In the genomic region with DNA sequence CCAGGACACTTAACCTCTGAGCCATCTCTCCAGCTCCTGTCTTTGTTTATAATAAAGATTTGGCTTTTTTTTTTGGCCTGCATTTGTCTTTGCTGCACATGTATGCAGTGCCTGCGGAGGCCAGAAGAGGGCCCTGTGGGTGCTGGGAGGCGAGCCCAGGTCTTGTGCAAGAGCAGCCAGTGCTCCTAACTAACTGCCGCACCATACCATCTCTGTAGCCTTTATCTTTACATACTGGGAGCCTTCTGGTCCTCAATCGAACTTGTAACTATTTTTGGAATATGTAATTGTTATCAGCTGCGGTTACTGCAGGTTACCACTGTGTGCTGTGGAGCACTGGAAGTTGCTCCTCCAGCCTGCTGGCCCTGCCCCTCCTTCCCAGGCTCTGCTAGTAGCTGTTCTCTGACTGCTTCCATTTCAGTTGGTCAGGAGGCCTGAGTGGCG, we compare ENCODE assay signal across 8 mouse cellular contexts. TPM values are rescaled to one million over a fixed set of nuclear protein-coding genes. Genes with fewer than 3 reads are reported as not detected.
DNase-seq lines count a peak whose midpoint lies in the region; ATAC-seq and TF ChIP-seq lines count a peak whose summit lies in the region.

No protein-coding gene starts in this region.

- no peaks in the 10 kb centered on the region for H3K36me3 ChIP-seq in thymus, adult 2 months (ENCODE audit: control insufficient read depth, insufficient read depth, low read length)
- H3K36me3 ChIP-seq in embryonic facial prominence, embryonic 13.5 days = peaks cover 37% of the 10 kb centered on the region
- peaks cover 14% of the 10 kb centered on the region for H3K36me3 ChIP-seq in intestine, embryonic 14.5 days (ENCODE audit: control insufficient read depth, insufficient read depth, low read length)

- H3K27me3 ChIP-seq in thymus, adult 2 months (ENCODE audit: control insufficient read depth, insufficient read depth, low read length) = no peaks in the 10 kb centered on the region
- H3K27me3 ChIP-seq in embryonic facial prominence, embryonic 13.5 days = no peaks in the 10 kb centered on the region
- H3K27me3 ChIP-seq in intestine, embryonic 14.5 days (replicated peaks; ENCODE audit: control insufficient read depth, insufficient read depth, low read length) = no peaks in the 10 kb centered on the region

- no peak for TF ChIP-seq POLR2A in thymus, adult 2 months (IDR thresholded peaks at IDR 0.05; ENCODE audit: control insufficient read depth, extremely low read depth, insufficient read depth, low read length, poor library complexity)

- H3K9me3 ChIP-seq in embryonic facial prominence, embryonic 13.5 days = no peaks in the 10 kb centered on the region
- H3K9me3 ChIP-seq in intestine, embryonic 14.5 days (ENCODE audit: control insufficient read depth, low read length) = no peaks in the 10 kb centered on the region

- no peak for ATAC-seq in embryonic facial prominence, embryonic 13.5 days (ENCODE audit: insufficient number of reproducible peaks, insufficient read depth, low FRiP score, low TSS enrichment, low read depth)
- no peak for ATAC-seq in intestine, embryonic 14.5 days (replicated peaks; ENCODE audit: low FRiP score, low TSS enrichment, low read depth)

- H3K27ac ChIP-seq in thymus, adult 2 months (ENCODE audit: control insufficient read depth, insufficient read depth, low read length) = no peak overlapping the region
- no peak overlapping the region for H3K27ac ChIP-seq in embryonic facial prominence, embryonic 13.5 days
- H3K27ac ChIP-seq in intestine, embryonic 14.5 days (ENCODE audit: low read depth) = no peak overlapping the region

- H3K4me3 ChIP-seq in thymus, adult 2 months (ENCODE audit: control insufficient read depth, insufficient read depth, low read length) = no peak overlapping the region
- no peak overlapping the region for H3K4me3 ChIP-seq in embryonic facial prominence, embryonic 13.5 days
- no peak overlapping the region for H3K4me3 ChIP-seq in intestine, embryonic 14.5 days (ENCODE audit: low read depth, low read length)

- peaks cover 20% of the 10 kb centered on the region for H3K4me1 ChIP-seq in thymus, adult 2 months (replicated peaks; ENCODE audit: control insufficient read depth, insufficient read depth, low read length)
- peaks cover 38% of the 10 kb centered on the region for H3K4me1 ChIP-seq in embryonic facial prominence, embryonic 13.5 days
- H3K4me1 ChIP-seq in intestine, embryonic 14.5 days (replicated peaks; ENCODE audit: control insufficient read depth, insufficient read depth, low read length) = peaks cover 33% of the 10 kb centered on the region

- 0 out of 2 replicates have a peak, but pooled peaks have one; percentile 24 for TF ChIP-seq CTCF in thymus, adult 2 months (IDR thresholded peaks at IDR 0.05; ENCODE audit: borderline replicate concordance, control insufficient read depth, extremely low read depth, insufficient read depth, low read length, poor library complexity)

- 85% methylated on average over 6 of the region's 6 CpGs for WGBS in thymus, adult 2 months
- WGBS in embryonic facial prominence, embryonic 13.5 days = 48% methylated on average over 6 of the region's 6 CpGs
- WGBS in intestine, embryonic 14.5 days = 62% methylated on average over 6 of the region's 6 CpGs

- DNase-seq in cerebellum, adult 8-10 months = peak; percentile 37
- DNase-seq in cerebellum, adult 11-12 months = no peak
- DNase-seq in thymus, adult 2 months = no peak
- no peak for DNase-seq in thymus, postnatal 10 days (ENCODE audit: low spot score in 2 of 2)
- DNase-seq in intestine, embryonic 14.5 days (ENCODE audit: low spot score) = peak; percentile 68
- DNase-seq in lung, postnatal 14 days = peak; percentile 76
- DNase-seq in urinary bladder, postnatal 25 days (ENCODE audit: low spot score) = peak; percentile 34

- no peak overlapping the region for H3K4me2 ChIP-seq in embryonic facial prominence, embryonic 13.5 days
- no peak overlapping the region for H3K4me2 ChIP-seq in intestine, embryonic 14.5 days (ENCODE audit: low read length)

- peak overlapping the region; percentile 27; the same call in 1 of the 2 replicates for H3K9ac ChIP-seq in embryonic facial prominence, embryonic 13.5 days
- no peak overlapping the region for H3K9ac ChIP-seq in intestine, embryonic 14.5 days (ENCODE audit: low read length)

RNA-seq across cellular contexts. Expression of gene Ung, which starts 3.9 kb away (rescaled TPM):
- polyA plus RNA-seq in thymus, adult 2 months (2012; rRNA removed) = 21.7 and 28.9 TPM in 2 replicates
- polyA plus RNA-seq in embryonic facial prominence, embryonic 13.5 days (2015; fragmentation: Nextera tagmentation; extraction: Ambion mirVana) = 43.6 and 48.2 TPM in 2 replicates
- 38.2 and 41.6 TPM in 2 replicates for polyA plus RNA-seq in intestine, embryonic 14.5 days (2014; fragmentation: Nextera tagmentation; extraction: Ambion mirVana)

RNA-seq across cellular contexts. Expression of gene Alkbh2, which starts 6.1 kb away (rescaled TPM):
- 10.5 and 14.5 TPM in 2 replicates for polyA plus RNA-seq in thymus, adult 2 months (2012; rRNA removed)
- polyA plus RNA-seq in embryonic facial prominence, embryonic 13.5 days (2015; fragmentation: Nextera tagmentation; extraction: Ambion mirVana) = 11.7 and 11.8 TPM in 2 replicates
- 9.4 and 12.6 TPM in 2 replicates for polyA plus RNA-seq in intestine, embryonic 14.5 days (2014; fragmentation: Nextera tagmentation; extraction: Ambion mirVana)

RNA-seq across cellular contexts. Expression of gene Acacb, which starts 12.2 kb away (rescaled TPM):
- 20.1 and 24.4 TPM in 2 replicates for polyA plus RNA-seq in thymus, adult 2 months (2012; rRNA removed)
- 2.7 and 3.6 TPM in 2 replicates for polyA plus RNA-seq in embryonic facial prominence, embryonic 13.5 days (2015; fragmentation: Nextera tagmentation; extraction: Ambion mirVana)
- 2.3 and 2.4 TPM in 2 replicates for polyA plus RNA-seq in intestine, embryonic 14.5 days (2014; fragmentation: Nextera tagmentation; extraction: Ambion mirVana)

RNA-seq across cellular contexts. Expression of gene Svop, which starts 42.7 kb away (rescaled TPM):
- 0.05 TPM in 1 of 2 replicates, not detected in the other for polyA plus RNA-seq in thymus, adult 2 months (2012; rRNA removed)
- polyA plus RNA-seq in embryonic facial prominence, embryonic 13.5 days (2015; fragmentation: Nextera tagmentation; extraction: Ambion mirVana) = 0.86 and 1.1 TPM in 2 replicates
- 3.1 and 3.7 TPM in 2 replicates for polyA plus RNA-seq in intestine, embryonic 14.5 days (2014; fragmentation: Nextera tagmentation; extraction: Ambion mirVana)

Comparison
In these comparisons a context has a peak if more than half of its experiments do, and no peak if none do; other contexts are left out.
1. DNase-seq: peak in cerebellum, adult 8-10 months (single experiment), intestine, embryonic 14.5 days (single experiment), lung, postnatal 14 days (single experiment) and urinary bladder, postnatal 25 days (single experiment); none in cerebellum, adult 11-12 months (single experiment), thymus, adult 2 months (single experiment) and thymus, postnatal 10 days (0 of 2).